In genomic region chr14:33315771-33316170, GRCm38 (mm10) we compare ENCODE assay signal across 18 mouse cellular contexts.
DNase-seq lines count a peak whose midpoint lies in the region; ATAC-seq and TF ChIP-seq lines count a peak whose summit lies in the region.
"Had no signal": no experiment of that assay in that cellular context is flagged by ENCODE, and none has a peak within 500 bp of the region (broad histone marks: within the 10 kb centered on the region; RNA-seq: fewer than 3 reads in every experiment).

No protein-coding gene starts in this region.

- H3K27ac ChIP-seq in left cerebral cortex, adult 2 months = no peak overlapping the region
- H3K27ac ChIP-seq in midbrain, postnatal 0 days (ENCODE audit: low read depth, low read length) = no peak overlapping the region
- H3K27ac ChIP-seq in midbrain, embryonic 10.5 days (replicated peaks) = no peak overlapping the region
- H3K27ac ChIP-seq: forebrain, embryonic 15.5 days; limb, embryonic 15.5 days; macrophage; neural tube, embryonic 12.5 days had no signal

- WGBS in midbrain, postnatal 0 days = 50% methylated on average over 4 of the region's 4 CpGs
- 55% methylated on average over 4 of the region's 4 CpGs for WGBS in midbrain, embryonic 10.5 days

- H3K4me1 ChIP-seq in midbrain, postnatal 0 days (ENCODE audit: insufficient read depth, low read length) = no peaks in the 10 kb centered on the region; the same call in 1 of the 2 replicates
- H3K4me1 ChIP-seq in midbrain, embryonic 10.5 days = peaks cover 34% of the 10 kb centered on the region

- no peak for DNase-seq in left cerebral cortex, adult 2 months (ENCODE audit: extremely low spot score in 1 of 2, low spot score in 2 of 2)
- no peak for DNase-seq in left cerebral cortex, adult 9 months (ENCODE audit: low spot score in 2 of 2)
- peak; percentile 51 for DNase-seq in midbrain, postnatal 0 days (ENCODE audit: low spot score)
- no peak for DNase-seq in midbrain, embryonic 10.5 days (ENCODE audit: low spot score)
- DNase-seq in brain, embryonic 14.5 days (ENCODE audit: low read depth) = no peak
- DNase-seq in heart, postnatal 4 days = no peak
- no peak for DNase-seq in ovary, postnatal 14 days (ENCODE audit: low spot score)
- DNase-seq: cerebellum, adult 2 months; heart, adult 11 months; kidney, adult 9 months; right cerebral cortex, postnatal 4 days; thymus, adult 2 months had no signal

- H3K27me3 ChIP-seq in midbrain, postnatal 0 days (ENCODE audit: insufficient read depth, low read length) = peaks cover 18% of the 10 kb centered on the region
- H3K27me3 ChIP-seq in midbrain, embryonic 10.5 days (ENCODE audit: low read depth, poor library complexity, severe bottlenecking) = peaks cover 68% of the 10 kb centered on the region

- no peaks in the 10 kb centered on the region for H3K36me3 ChIP-seq in midbrain, postnatal 0 days (ENCODE audit: insufficient read depth, low read length)
- no peaks in the 10 kb centered on the region for H3K36me3 ChIP-seq in midbrain, embryonic 10.5 days
- H3K36me3 ChIP-seq: forebrain, embryonic 15.5 days; limb, embryonic 15.5 days; neural tube, embryonic 12.5 days had no signal

- no peak for ATAC-seq in midbrain, postnatal 0 days (ENCODE audit: low FRiP score)
- ATAC-seq: forebrain, embryonic 15.5 days; hindbrain, embryonic 16.5 days; midbrain, embryonic 16.5 days had no signal

- TF ChIP-seq CTCF in left cerebral cortex, adult 2 months (IDR thresholded peaks at IDR 0.05) = peak; percentile 19; the same call in 1 of the 2 replicates
- peak; percentile 54 for TF ChIP-seq CTCF in midbrain, postnatal 0 days (IDR thresholded peaks at IDR 0.05)
- TF ChIP-seq CTCF in brain, embryonic 14.5 days (IDR thresholded peaks at IDR 0.05; ENCODE audit: borderline replicate concordance, extremely low read depth, insufficient read depth, insufficient read length) = peak; percentile 9; the same call in 1 of the 2 replicates

- no peak overlapping the region for H3K9ac ChIP-seq in midbrain, postnatal 0 days (replicated peaks; ENCODE audit: low read length, poor library complexity, severe bottlenecking)
- H3K9ac ChIP-seq: forebrain, embryonic 15.5 days; limb, embryonic 15.5 days; neural tube, embryonic 12.5 days had no signal

- intact Hi-C loops in left cerebral cortex, adult 2 months (cut with DNase I) = loop anchor here (5.0 kb wide), 1 partner anchor 132 kb away; the partner anchor contains the start of gene Mapk8

- no peaks in the 10 kb centered on the region for H3K9me3 ChIP-seq in midbrain, postnatal 0 days (ENCODE audit: low read length)
- H3K9me3 ChIP-seq in midbrain, embryonic 10.5 days (replicated peaks) = no peaks in the 10 kb centered on the region
- H3K9me3 ChIP-seq: forebrain, embryonic 15.5 days; limb, embryonic 15.5 days; neural tube, embryonic 12.5 days had no signal

- no peak for TF ChIP-seq POLR2A in brain, embryonic 14.5 days (IDR thresholded peaks at IDR 0.05; ENCODE audit: borderline replicate concordance, extremely low read depth, insufficient read depth, insufficient read length, poor library complexity, severe bottlenecking)

- no peak overlapping the region for H3K4me2 ChIP-seq in midbrain, postnatal 0 days (ENCODE audit: low read depth, low read length, poor library complexity, severe bottlenecking)
- H3K4me2 ChIP-seq: forebrain, embryonic 15.5 days; limb, embryonic 15.5 days; neural tube, embryonic 12.5 days had no signal

- no peak overlapping the region for H3K4me3 ChIP-seq in left cerebral cortex, adult 2 months
- no peak overlapping the region for H3K4me3 ChIP-seq in midbrain, postnatal 0 days (ENCODE audit: low read depth, low read length)
- H3K4me3 ChIP-seq in midbrain, embryonic 10.5 days = no peak overlapping the region
- H3K4me3 ChIP-seq: forebrain, embryonic 15.5 days; limb, embryonic 15.5 days; neural tube, embryonic 12.5 days had no signal
